Mouse (Mus musculus): Measurements from ENCODE around the gene Cyp17a1.

DNA sequence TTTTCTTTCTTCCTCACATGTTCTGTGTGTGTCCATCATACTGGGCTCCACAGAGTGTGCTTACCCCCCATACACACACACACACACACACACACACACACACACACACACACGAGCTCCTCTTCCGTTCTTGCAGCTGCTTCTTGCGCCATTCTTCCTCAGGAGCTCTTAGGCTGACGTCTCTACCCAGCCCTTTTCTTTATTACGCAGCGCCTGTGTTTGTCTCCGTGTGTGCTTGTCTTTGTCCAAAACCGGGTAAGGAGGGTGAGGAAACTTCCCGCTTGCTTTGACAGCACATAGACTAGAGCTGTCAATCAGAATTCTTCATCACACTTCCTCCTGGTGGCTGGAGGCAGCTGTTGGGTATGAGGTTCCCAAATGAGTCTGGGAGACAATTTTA lies 54.6 kb downstream of the Cyp17a1 start:
- TF ChIP-seq CTCF (IDR thresholded peaks at IDR 0.05; ENCODE audit: borderline replicate concordance, extremely low read depth, insufficient read depth, insufficient read length), result no peak
- no peak for TF ChIP-seq POLR2A (IDR thresholded peaks at IDR 0.05; ENCODE audit: borderline replicate concordance, extremely low read depth, insufficient read depth, insufficient read length, poor library complexity, severe bottlenecking)
